Mouse (Mus musculus) CD4-positive, CD25-positive, alpha-beta regulatory T cell, adult 4 months (primary cell): ENCODE results near the gene Hsp90b1. TPM values are rescaled to one million over a fixed set of nuclear protein-coding genes. Genes with fewer than 3 reads are reported as not detected.

Experiments used
- polyA plus RNA-seq, 2 experiments: library from polyadenylated mRNA; unstranded; fragments of 100-300 nt; shearing (Covaris generic); gene quantifications; one replicate each; pipeline ENCODE4 v1.2.1; 2017

Gene Hsp90b1
- polyA plus RNA-seq, 2 experiments from 2014 or later: 187 to 189 TPM

Other genes starting within 250 kb of the Hsp90b1 start
- gene Syn3, start 206.6 kb downstream of the Hsp90b1 start, polyA plus RNA-seq: under 1 TPM in 1 of 2 experiments, not detected in 1; 0.22 TPM
- gene Ttc41, start 302 bp upstream of the Hsp90b1 start, polyA plus RNA-seq: 1 to 10 TPM; 1.4 to 1.5 TPM
- not detected for gene Gm49358, start 58.5 kb upstream of the Hsp90b1 start, polyA plus RNA-seq
- 1 to 10 TPM; 1.4 to 2.6 TPM for gene Nt5dc3, start 73.5 kb upstream of the Hsp90b1 start, polyA plus RNA-seq